Mouse (Mus musculus) brain, embryonic 14.5 days (tissue): ENCODE data around the gene Nup133.

Source experiments
- CTCF ChIP-seq: fragments of 200-500 bp; IDR thresholded peaks from 2 replicates; pipeline ENCODE4 v1.5.1; 2012; ENCODE audit warnings: inconsistent platforms, mild to moderate bottlenecking, moderate library complexity, borderline replicate concordance; ENCODE audit not compliant: insufficient read depth, insufficient read length; ENCODE audit errors: extremely low read depth
- POLR2A ChIP-seq: fragments of 200-500 bp; IDR thresholded peaks from 2 replicates; pipeline ENCODE4 v1.6.1; 2012; ENCODE audit warnings: mild to moderate bottlenecking, inconsistent platforms, borderline replicate concordance; ENCODE audit not compliant: poor library complexity, insufficient read depth, insufficient read length, severe bottlenecking; ENCODE audit errors: extremely low read depth

DNA sequence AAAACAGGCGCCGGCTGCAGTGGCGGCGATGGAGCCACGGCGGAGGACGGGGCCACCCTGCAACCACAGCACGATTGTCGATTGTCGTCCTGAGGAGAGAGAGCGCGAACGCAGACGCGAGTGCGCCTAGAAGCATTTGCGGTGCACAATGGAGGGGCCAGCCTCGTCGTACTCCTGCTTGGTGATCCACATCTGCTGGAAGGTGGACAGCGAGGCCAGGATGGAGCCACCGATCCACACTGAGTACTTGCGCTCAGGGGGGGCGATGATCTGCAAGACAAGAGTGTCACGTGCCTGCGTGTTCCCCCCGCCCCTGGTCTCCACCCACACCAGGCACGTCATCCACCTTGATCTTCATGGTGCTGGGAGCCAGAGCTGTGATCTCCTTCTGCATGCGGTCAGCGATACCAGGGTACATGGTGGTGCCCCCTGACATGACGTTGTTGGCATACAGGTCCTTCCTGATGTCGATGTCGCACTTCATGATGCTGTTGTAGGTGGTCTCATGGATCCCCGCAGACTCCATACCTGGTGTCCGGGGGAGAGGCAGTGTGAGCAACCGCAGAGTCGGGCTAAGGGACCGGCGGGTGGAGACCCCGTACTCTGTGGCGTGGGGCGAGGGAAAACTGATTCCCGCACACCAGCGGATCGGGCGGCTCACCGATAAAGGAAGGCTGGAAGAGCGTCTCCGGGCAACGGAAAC is 57.0 kb downstream of the Nup133 start:
- TF ChIP-seq POLR2A (peak; percentile 30; the same call in 1 of the 2 replicates), CTCF (no peak)
